Mouse (Mus musculus) spleen, adult 2 months (tissue): Measurements from ENCODE around the gene Tmprss9.

ENCODE experiments used
- CTCF ChIP-seq: fragments of 200-500 bp; IDR thresholded peaks from 2 replicates; pipeline ENCODE4 v1.5.1; 2011; ENCODE audit warnings: mild to moderate bottlenecking, inconsistent platforms; ENCODE audit not compliant: insufficient read depth, insufficient read length, insufficient replicate concordance; ENCODE audit errors: extremely low read depth
- POLR2A ChIP-seq: fragments of 200-500 bp; IDR thresholded peaks from 2 replicates; pipeline ENCODE4 v1.6.1; 2011; ENCODE audit warnings: low read depth, low read length, inconsistent platforms

DNA sequence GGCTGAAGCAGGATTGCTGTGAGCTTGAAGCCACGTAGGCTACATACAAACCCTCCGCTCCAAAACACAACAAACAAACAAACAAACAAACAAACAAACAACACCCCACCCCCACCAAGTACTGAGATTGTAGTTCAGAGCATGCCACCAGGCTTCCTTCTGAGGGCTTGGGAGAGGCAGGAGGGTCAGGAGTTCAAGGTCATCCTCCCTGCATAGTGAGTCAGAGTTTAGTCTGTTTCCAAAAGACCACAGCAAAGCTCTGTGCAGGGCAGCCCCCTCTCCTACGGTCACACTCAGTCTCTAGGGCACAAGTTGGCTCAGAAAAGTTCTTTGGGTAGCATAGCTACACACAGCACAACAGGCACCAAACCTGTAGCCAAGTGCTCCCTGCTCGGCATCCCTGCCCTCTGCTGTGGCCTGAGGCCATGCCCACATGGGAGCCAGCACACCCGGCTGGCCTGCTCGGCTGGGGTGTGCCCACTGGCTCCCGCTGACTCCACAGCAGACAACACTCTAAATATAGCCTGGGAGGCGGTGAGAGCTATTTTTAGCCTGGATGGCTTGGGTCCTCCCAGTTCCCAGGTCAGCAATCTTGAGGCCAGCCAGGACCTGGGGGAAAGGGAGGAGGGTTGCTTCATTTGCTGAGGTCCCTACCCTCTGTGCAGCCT lies 68.8 kb downstream of the Tmprss9 start:
- TF ChIP-seq POLR2A (no peak), CTCF (no peak)
